Mouse (Mus musculus) brain, adult 2 months (tissue): ENCODE measurements at regions not wholly inside any gene's neighbourhood (a gene's known extent, or its start where the extent isn't known, plus 50 kb on each side); places are given as distances from the start of the nearest gene placed in this dataset.

ENCODE experiments used
- DNase-seq: peaks from one replicate; pipeline ENCODE4 v3.0.0; 2011; ENCODE audit warnings: low read depth, low spot score

- peak; percentile 3 for DNase-seq
These were observed 318.1 kb downstream of the Grb14 start for GRCm38 (mm10) chr2:64706646-64707177.

- DNase-seq = peak; percentile 10
These were observed 328.8 kb downstream of the Grb14 start for GRCm38 (mm10) chr2:64695974-64696373.

GRCm38 (mm10) chr2:64691444-64691843, 333.3 kb downstream of the Grb14 start:
- DNase-seq = peak; percentile 12

- DNase-seq = no peak
These were observed 333.8 kb downstream of the Grb14 start for GRCm38 (mm10) chr2:64690996-64691395.

- DNase-seq = no peak
These were observed 338.0 kb downstream of the Grb14 start for GRCm38 (mm10) chr2:64686781-64687180.

GRCm38 (mm10) chr2:64649614-64650013, 375.2 kb downstream of the Grb14 start:
- no peak for DNase-seq

- no peak for DNase-seq
These were observed 407.9 kb downstream of the Grb14 start for GRCm38 (mm10) chr2:64616931-64617330.

GRCm38 (mm10) chr2:64606864-64607263, 417.9 kb downstream of the Grb14 start:
- no peak for DNase-seq

- DNase-seq = no peak
These were observed 442.5 kb downstream of the Grb14 start for GRCm38 (mm10) chr2:64582258-64582657.

GRCm38 (mm10) chr2:64536032-64536431, 438.2 kb upstream of the Fign start:
- peak; percentile 52 for DNase-seq

- DNase-seq = no peak
These were observed 437.6 kb upstream of the Fign start for GRCm38 (mm10) chr2:64535351-64535851.

- DNase-seq = no peak
These were observed 437.0 kb upstream of the Fign start for GRCm38 (mm10) chr2:64534869-64535268.

- no peak for DNase-seq
These were observed 436.5 kb upstream of the Fign start for GRCm38 (mm10) chr2:64534344-64534743.

- DNase-seq = no peak
These were observed 424.9 kb upstream of the Fign start for GRCm38 (mm10) chr2:64522722-64523121.

GRCm38 (mm10) chr2:64522233-64522632, 424.4 kb upstream of the Fign start:
- no peak for DNase-seq

- DNase-seq = peak; percentile 11
These were observed 397.9 kb upstream of the Fign start for GRCm38 (mm10) chr2:64495725-64496124.

GRCm38 (mm10) chr2:64466412-64466970, 368.7 kb upstream of the Fign start:
- DNase-seq = no peak

GRCm38 (mm10) chr2:64462466-64463114, 364.8 kb upstream of the Fign start:
- no peak for DNase-seq

- DNase-seq = no peak
These were observed 364.2 kb upstream of the Fign start for GRCm38 (mm10) chr2:64462041-64462440.

- DNase-seq = no peak
These were observed 363.8 kb upstream of the Fign start for GRCm38 (mm10) chr2:64461636-64462035.

GRCm38 (mm10) chr2:64458171-64458570, 360.3 kb upstream of the Fign start:
- DNase-seq = peak; percentile 64

- DNase-seq = no peak
These were observed 354.9 kb upstream of the Fign start for GRCm38 (mm10) chr2:64452690-64453089.
